Mouse (Mus musculus): ENCODE measurements around the gene Pla2g2d. TPM values are rescaled to one million over a fixed set of nuclear protein-coding genes. Genes with fewer than 3 reads are reported as not detected.

The Pla2g2d gene
- polyA plus RNA-seq, 1 experiment from 2014 or later = not detected

DNA sequence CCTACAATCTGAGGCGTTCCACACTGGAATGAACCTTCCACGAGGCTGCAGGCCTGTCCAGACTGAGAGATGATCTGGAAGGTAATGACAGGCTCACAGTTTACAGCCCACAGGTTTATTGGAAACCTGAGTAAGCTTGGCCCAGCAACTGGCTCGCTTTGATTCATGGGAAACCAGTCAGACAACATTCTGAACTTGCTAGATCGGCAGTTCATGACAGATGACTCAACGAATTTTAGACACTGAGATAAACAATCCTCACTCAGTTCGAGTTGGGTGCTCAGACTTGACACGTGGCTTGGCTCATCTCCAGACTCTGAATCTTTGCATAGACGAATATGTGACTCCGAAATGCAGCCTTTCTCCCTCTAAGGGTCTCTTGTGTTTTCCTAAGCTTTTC, 17.1 kb downstream of the Pla2g2d start:
- WGBS = 73% methylated on average over 9 of the region's 9 CpGs
- Histone ChIP-seq H3K27me3 (ENCODE audit: control insufficient read depth, insufficient read depth, low read length) (no peaks in the 10 kb centered on the region), H3K27ac (replicated peaks; ENCODE audit: low read depth, low read length) (no peak overlapping the region), H3K4me1 (ENCODE audit: control insufficient read depth, insufficient read depth, low read length) (no peaks in the 10 kb centered on the region), H3K4me3 (replicated peaks; ENCODE audit: low read depth, low read length) (no peak overlapping the region), H3K9me3 (ENCODE audit: control insufficient read depth, low read length) (no peaks in the 10 kb centered on the region), H3K4me2 (ENCODE audit: low read length) (no peak overlapping the region), H3K9ac (replicated peaks; ENCODE audit: low read length) (no peak overlapping the region), H3K36me3 (ENCODE audit: control insufficient read depth, insufficient read depth, low read length) (no peaks in the 10 kb centered on the region)
- ATAC-seq (ENCODE audit: low FRiP score, low TSS enrichment) (no peak), DNase-seq (no peak)

DNA sequence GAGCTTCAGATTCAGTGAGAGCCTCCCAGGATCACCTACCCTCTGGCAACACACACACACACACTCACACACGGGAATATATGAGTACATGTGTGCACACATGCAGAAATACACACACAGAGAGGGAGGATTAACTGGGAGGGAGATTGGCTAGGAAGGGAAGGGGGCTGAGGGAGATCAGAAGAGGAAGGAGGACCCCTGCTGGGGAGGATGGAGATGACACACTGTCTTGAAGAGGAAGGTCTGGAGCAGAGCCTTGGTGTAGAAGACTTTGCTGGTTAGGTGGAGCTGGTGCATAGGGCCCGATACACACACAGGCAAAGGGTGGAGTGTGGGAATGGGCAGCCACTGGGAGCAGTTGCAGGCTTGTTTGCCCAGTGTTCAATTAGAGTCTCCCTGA, 17.7 kb downstream of the Pla2g2d start:
- Histone ChIP-seq H3K4me2 (ENCODE audit: low read length) (no peak overlapping the region), H3K27ac (replicated peaks; ENCODE audit: low read depth, low read length) (no peak overlapping the region), H3K27me3 (ENCODE audit: control insufficient read depth, insufficient read depth, low read length) (no peaks in the 10 kb centered on the region), H3K36me3 (ENCODE audit: control insufficient read depth, insufficient read depth, low read length) (no peaks in the 10 kb centered on the region), H3K4me3 (replicated peaks; ENCODE audit: low read depth, low read length) (no peak overlapping the region), H3K4me1 (ENCODE audit: control insufficient read depth, insufficient read depth, low read length) (no peaks in the 10 kb centered on the region), H3K9me3 (ENCODE audit: control insufficient read depth, low read length) (no peaks in the 10 kb centered on the region), H3K9ac (replicated peaks; ENCODE audit: low read length) (no peak overlapping the region)
- 70% methylated on average over 2 of the region's 2 CpGs for WGBS
- no peak for ATAC-seq (ENCODE audit: low FRiP score, low TSS enrichment)
- peak; percentile 61 for DNase-seq

DNA sequence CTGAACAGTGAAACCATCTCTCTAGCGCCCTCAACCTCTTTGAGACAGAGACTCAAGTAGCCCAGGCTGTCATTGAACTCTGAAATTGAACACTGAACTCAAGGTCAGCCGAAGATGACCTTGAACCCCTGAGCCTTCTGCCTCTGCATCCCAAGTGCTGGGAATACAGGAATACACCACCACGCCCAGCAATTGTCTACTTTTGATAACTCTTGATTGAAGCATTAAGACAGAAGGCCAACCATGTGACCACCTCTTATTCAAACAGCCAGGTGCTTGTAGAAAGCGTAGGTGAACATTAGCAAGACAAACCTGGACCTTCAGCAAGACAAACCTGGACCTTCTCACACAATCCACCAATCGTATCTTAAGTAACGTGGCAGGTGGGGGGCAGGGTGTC, 18.8 kb downstream of the Pla2g2d start:
- Histone ChIP-seq H3K27ac (replicated peaks; ENCODE audit: low read depth, low read length) (no peak overlapping the region), H3K36me3 (ENCODE audit: control insufficient read depth, insufficient read depth, low read length) (no peaks in the 10 kb centered on the region)
- ATAC-seq (ENCODE audit: low FRiP score, low TSS enrichment) = no peak

DNA sequence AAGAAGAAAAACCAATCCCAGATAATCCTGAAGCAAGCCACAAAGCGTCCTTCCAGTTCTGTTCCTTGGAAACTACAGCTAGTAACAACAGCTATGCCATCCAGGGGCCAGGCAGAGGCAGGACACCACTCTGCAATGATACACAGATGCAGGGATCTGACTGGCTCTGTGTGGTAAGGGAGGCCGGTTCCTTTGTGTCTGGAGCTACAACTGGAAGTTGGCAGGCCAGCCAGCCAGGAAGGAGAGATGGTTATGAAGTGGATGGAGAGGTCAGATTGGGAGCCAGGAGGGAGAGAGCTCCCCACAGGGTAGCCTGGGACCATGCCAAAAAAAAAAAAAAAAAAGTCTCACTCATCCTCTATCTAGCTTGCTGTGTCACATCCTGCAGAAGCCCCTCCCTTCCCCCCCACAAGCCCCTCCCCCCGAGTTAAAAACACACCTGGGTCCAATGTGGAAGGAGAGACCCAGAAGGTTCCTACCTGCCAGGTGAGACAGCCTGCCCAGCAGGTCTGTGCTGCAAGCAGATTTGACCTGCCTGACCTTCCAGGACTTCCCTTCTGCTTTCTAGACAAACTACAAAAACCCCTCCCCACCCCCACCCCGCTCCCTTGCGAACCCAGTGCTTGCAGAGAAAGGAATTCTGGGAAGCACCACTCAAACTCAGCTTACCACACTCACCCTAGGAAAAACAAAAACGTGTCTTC, 21.1 kb downstream of the Pla2g2d start:
- H3K4me1 ChIP-seq (ENCODE audit: control insufficient read depth, insufficient read depth, low read length) = no peaks in the 10 kb centered on the region
- H3K27ac ChIP-seq (replicated peaks; ENCODE audit: low read depth, low read length) = no peak overlapping the region
- no peaks in the 10 kb centered on the region for H3K9me3 ChIP-seq (ENCODE audit: control insufficient read depth, low read length)
- no peak overlapping the region for H3K4me2 ChIP-seq (ENCODE audit: low read length)
- no peaks in the 10 kb centered on the region for H3K27me3 ChIP-seq (ENCODE audit: control insufficient read depth, insufficient read depth, low read length)
- H3K4me3 ChIP-seq (replicated peaks; ENCODE audit: low read depth, low read length) = no peak overlapping the region
- no peak overlapping the region for H3K9ac ChIP-seq (replicated peaks; ENCODE audit: low read length)
- no peaks in the 10 kb centered on the region for H3K36me3 ChIP-seq (ENCODE audit: control insufficient read depth, insufficient read depth, low read length)
- no peak for ATAC-seq (ENCODE audit: low FRiP score, low TSS enrichment)
- WGBS = 44% methylated on average over 6 of the region's 6 CpGs
- DNase-seq = no peak

More for the DNA sequence above, 18.8 kb downstream of the Pla2g2d start:
- Histone ChIP-seq H3K9me3 (ENCODE audit: control insufficient read depth, low read length) (no peaks in the 10 kb centered on the region), H3K9ac (replicated peaks; ENCODE audit: low read length) (no peak overlapping the region), H3K4me2 (ENCODE audit: low read length) (no peak overlapping the region), H3K27me3 (ENCODE audit: control insufficient read depth, insufficient read depth, low read length) (no peaks in the 10 kb centered on the region), H3K4me3 (replicated peaks; ENCODE audit: low read depth, low read length) (no peak overlapping the region), H3K4me1 (ENCODE audit: control insufficient read depth, insufficient read depth, low read length) (no peaks in the 10 kb centered on the region)
- DNase-seq = no peak
- 88% methylated on average over 6 of the region's 6 CpGs for WGBS

DNA sequence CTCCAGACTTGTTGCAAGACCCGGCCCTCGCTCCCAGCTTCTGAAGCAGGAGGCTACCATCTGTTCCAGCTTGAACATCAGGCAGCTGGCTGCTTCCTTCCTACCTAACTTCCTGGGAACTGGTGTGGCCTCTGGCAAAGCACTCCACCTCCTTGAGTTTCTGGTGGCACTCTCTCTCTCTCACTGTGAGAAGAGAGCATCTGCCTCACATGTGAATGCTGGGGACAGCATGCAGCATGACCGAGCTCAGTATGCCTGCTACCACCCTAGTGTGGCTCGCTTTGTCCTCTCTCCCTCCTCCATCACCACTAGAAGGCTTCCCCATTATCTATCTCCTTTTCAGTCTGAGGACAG, 21.7 kb downstream of the Pla2g2d start:
- 86% methylated on average over 4 of the region's 4 CpGs for WGBS

DNA sequence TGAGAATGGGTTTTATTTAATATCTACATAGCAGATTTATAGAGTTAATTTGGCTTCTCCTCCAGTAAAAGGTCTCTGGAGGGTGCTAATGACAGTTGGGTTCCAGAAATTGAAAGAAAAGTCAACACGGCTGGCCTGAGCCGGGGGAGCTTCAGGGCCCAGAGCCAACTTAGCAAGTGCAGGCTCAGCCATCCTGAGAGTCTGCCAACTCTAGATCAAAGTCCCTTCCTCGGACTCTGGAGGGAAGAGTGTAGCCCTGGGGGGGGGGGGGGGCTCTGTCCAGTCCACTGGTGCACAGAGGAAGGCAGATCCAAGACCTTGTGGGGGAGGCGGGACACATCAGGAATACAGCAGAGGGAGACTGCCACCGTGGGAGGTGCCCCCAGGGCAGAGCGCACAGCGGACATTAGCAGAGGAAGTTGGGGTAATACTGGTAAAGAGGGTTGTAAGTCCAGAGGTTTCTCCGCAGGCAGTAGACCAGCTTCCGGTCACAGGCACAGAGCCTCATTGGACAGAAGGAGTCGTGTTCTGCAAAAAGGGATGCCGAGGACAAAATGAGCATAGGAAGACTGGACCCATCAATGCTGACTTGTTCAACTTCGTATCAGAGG, 24.7 kb downstream of the Pla2g2d start:
- no peaks in the 10 kb centered on the region for H3K9me3 ChIP-seq (ENCODE audit: control insufficient read depth, low read length)
- ATAC-seq (ENCODE audit: low FRiP score, low TSS enrichment) (no peak), DNase-seq (peak; percentile 49)
- no peak overlapping the region for H3K27ac ChIP-seq (replicated peaks; ENCODE audit: low read depth, low read length)
- H3K9ac ChIP-seq (replicated peaks; ENCODE audit: low read length) = no peak overlapping the region
- 78% methylated on average over 12 of the region's 12 CpGs for WGBS
- no peaks in the 10 kb centered on the region for H3K36me3 ChIP-seq (ENCODE audit: control insufficient read depth, insufficient read depth, low read length)
- H3K4me3 ChIP-seq (replicated peaks; ENCODE audit: low read depth, low read length) = no peak overlapping the region
- no peaks in the 10 kb centered on the region for H3K4me1 ChIP-seq (ENCODE audit: control insufficient read depth, insufficient read depth, low read length)
- H3K27me3 ChIP-seq (ENCODE audit: control insufficient read depth, insufficient read depth, low read length) = no peaks in the 10 kb centered on the region
- H3K4me2 ChIP-seq (ENCODE audit: low read length) = no peak overlapping the region

More for the DNA sequence above, 21.7 kb downstream of the Pla2g2d start:
- no peak for DNase-seq
- Histone ChIP-seq H3K4me1 (ENCODE audit: control insufficient read depth, insufficient read depth, low read length) (no peaks in the 10 kb centered on the region), H3K9ac (replicated peaks; ENCODE audit: low read length) (no peak overlapping the region), H3K4me3 (replicated peaks; ENCODE audit: low read depth, low read length) (no peak overlapping the region), H3K4me2 (ENCODE audit: low read length) (no peak overlapping the region), H3K27me3 (ENCODE audit: control insufficient read depth, insufficient read depth, low read length) (no peaks in the 10 kb centered on the region), H3K36me3 (ENCODE audit: control insufficient read depth, insufficient read depth, low read length) (no peaks in the 10 kb centered on the region), H3K9me3 (ENCODE audit: control insufficient read depth, low read length) (no peaks in the 10 kb centered on the region), H3K27ac (replicated peaks; ENCODE audit: low read depth, low read length) (no peak overlapping the region)
- no peak for ATAC-seq (ENCODE audit: low FRiP score, low TSS enrichment)

DNA sequence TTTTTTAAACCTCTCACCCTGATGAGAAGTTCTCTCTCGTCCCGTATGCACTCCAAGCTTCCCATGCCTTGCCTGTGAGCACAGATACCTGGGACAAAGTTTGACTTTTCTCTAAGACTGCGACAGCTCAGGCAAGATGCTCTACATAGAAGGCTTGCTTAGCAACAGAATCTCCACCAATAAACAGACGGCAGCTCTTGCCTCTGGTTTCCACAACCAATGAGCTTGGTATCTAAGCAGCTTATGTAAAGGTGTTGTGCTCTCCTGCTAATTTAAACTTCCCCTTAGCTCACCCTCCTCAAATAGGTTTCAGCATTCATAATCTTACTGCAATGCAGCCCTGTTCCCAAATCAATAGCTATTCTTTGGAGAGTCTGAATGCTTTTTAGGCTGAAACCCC, 26.1 kb downstream of the Pla2g2d start:
- Histone ChIP-seq H3K36me3 (ENCODE audit: control insufficient read depth, insufficient read depth, low read length) (no peaks in the 10 kb centered on the region), H3K4me1 (ENCODE audit: control insufficient read depth, insufficient read depth, low read length) (no peaks in the 10 kb centered on the region), H3K4me3 (replicated peaks; ENCODE audit: low read depth, low read length) (no peak overlapping the region), H3K9ac (replicated peaks; ENCODE audit: low read length) (no peak overlapping the region), H3K4me2 (ENCODE audit: low read length) (no peak overlapping the region), H3K27me3 (ENCODE audit: control insufficient read depth, insufficient read depth, low read length) (no peaks in the 10 kb centered on the region), H3K9me3 (ENCODE audit: control insufficient read depth, low read length) (no peaks in the 10 kb centered on the region), H3K27ac (replicated peaks; ENCODE audit: low read depth, low read length) (no peak overlapping the region)
- 83% methylated on average over 4 of the region's 4 CpGs for WGBS
- ATAC-seq (ENCODE audit: low FRiP score, low TSS enrichment) (no peak), DNase-seq (no peak)

DNA sequence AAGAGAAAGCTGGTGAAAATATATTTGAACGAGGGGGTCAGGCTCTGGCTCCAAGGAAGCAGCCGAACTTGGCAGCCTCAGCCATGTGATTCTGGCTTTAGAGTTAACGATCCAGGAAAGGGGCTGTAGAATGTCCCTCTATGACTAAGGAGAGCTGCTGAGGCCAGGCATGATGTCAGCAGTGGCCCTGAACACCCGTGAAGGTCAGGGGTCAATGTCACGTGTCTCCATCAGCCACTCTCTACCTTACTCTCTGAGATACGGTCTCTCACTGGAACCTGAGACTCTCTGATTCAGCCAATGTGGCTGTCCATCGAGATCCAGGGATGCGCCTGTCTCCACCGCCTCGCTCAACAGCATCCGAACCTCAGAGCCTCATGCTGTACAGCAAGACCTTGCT, 27.4 kb downstream of the Pla2g2d start:
- Histone ChIP-seq H3K27ac (replicated peaks; ENCODE audit: low read depth, low read length) (no peak overlapping the region), H3K36me3 (ENCODE audit: control insufficient read depth, insufficient read depth, low read length) (no peaks in the 10 kb centered on the region), H3K4me1 (ENCODE audit: control insufficient read depth, insufficient read depth, low read length) (no peaks in the 10 kb centered on the region), H3K27me3 (ENCODE audit: control insufficient read depth, insufficient read depth, low read length) (no peaks in the 10 kb centered on the region), H3K9ac (replicated peaks; ENCODE audit: low read length) (no peak overlapping the region), H3K4me2 (ENCODE audit: low read length) (no peak overlapping the region), H3K4me3 (replicated peaks; ENCODE audit: low read depth, low read length) (no peak overlapping the region), H3K9me3 (ENCODE audit: control insufficient read depth, low read length) (no peaks in the 10 kb centered on the region)
- 91% methylated on average over 11 of the region's 11 CpGs for WGBS
- no peak for DNase-seq
- ATAC-seq (ENCODE audit: low FRiP score, low TSS enrichment) = no peak

DNA sequence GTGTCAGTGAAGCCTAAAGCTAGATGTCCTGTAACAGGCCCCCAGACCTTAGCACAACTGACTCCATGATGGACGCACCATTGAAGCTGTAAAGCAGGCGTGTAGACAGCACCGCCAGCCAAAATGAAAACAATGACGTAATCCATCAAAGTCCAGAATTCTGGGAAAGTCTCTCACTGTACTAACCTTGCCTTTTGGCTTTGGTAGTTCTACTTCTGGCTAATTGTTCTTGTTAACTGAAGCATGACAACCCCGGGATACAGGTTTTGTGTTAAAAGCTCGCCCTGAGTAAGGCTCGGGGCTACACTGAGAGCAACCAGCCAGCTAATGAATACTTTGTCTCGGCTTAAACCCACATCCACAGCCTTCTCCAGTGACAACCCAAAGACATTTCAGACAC, 29.7 kb downstream of the Pla2g2d start:
- Histone ChIP-seq H3K4me2 (ENCODE audit: low read length) (no peak overlapping the region), H3K4me3 (replicated peaks; ENCODE audit: low read depth, low read length) (no peak overlapping the region), H3K4me1 (ENCODE audit: control insufficient read depth, insufficient read depth, low read length) (no peaks in the 10 kb centered on the region), H3K27ac (replicated peaks; ENCODE audit: low read depth, low read length) (no peak overlapping the region), H3K36me3 (ENCODE audit: control insufficient read depth, insufficient read depth, low read length) (no peaks in the 10 kb centered on the region), H3K9me3 (ENCODE audit: control insufficient read depth, low read length) (no peaks in the 10 kb centered on the region), H3K9ac (replicated peaks; ENCODE audit: low read length) (no peak overlapping the region), H3K27me3 (ENCODE audit: control insufficient read depth, insufficient read depth, low read length) (no peaks in the 10 kb centered on the region)
- WGBS = 44% methylated on average over 8 of the region's 8 CpGs
- DNase-seq (no peak), ATAC-seq (ENCODE audit: low FRiP score, low TSS enrichment) (no peak)
